Mouse (Mus musculus) neural tube, embryonic 12.5 days (tissue): ENCODE measurements around the gene Ppa2. TPM values are rescaled to one million over a fixed set of nuclear protein-coding genes. Genes with fewer than 3 reads are reported as not detected.

Experiments used
- ATAC-seq: fragments of 200-750 bp; cut with Nextera tagmentation; 2 replicates; pipeline ENCODE4 v1.8.0; 2017; ENCODE audit warnings: low read depth, mild to moderate bottlenecking, moderate TSS enrichment, moderate library complexity; ENCODE audit not compliant: low FRiP score
- H3K27ac ChIP-seq: fragments of 300-500 bp; sonication (generic); 2 replicates; pipeline ENCODE4 v1.5.1; 2016
- H3K27me3 ChIP-seq: fragments of 300-500 bp; sonication (generic); replicated peaks from 2 replicates; pipeline ENCODE4 v1.6.1; 2016; ENCODE audit warnings: mild to moderate bottlenecking
- H3K36me3 ChIP-seq: fragments of 300-500 bp; sonication (generic); 2 replicates; pipeline ENCODE4 v1.6.1; 2016; ENCODE audit warnings: mild to moderate bottlenecking
- H3K4me1 ChIP-seq: fragments of 300-500 bp; sonication (generic); 2 replicates; pipeline ENCODE4 v1.6.1; 2016
- H3K4me2 ChIP-seq: fragments of 300-500 bp; sonication (generic); replicated peaks from 2 replicates; pipeline ENCODE4 v1.6.1; 2016; ENCODE audit warnings: mild to moderate bottlenecking
- H3K4me3 ChIP-seq: fragments of 300-500 bp; sonication (generic); 2 replicates; pipeline ENCODE4 v1.5.1; 2016
- H3K9ac ChIP-seq: fragments of 300-500 bp; sonication (generic); 2 replicates; pipeline ENCODE4 v1.6.1; 2016; ENCODE audit warnings: mild to moderate bottlenecking
- H3K9me3 ChIP-seq: fragments of 300-500 bp; sonication (generic); 2 replicates; pipeline ENCODE4 v1.6.1; 2016; ENCODE audit warnings: mild to moderate bottlenecking
- WGBS: fragments of 180-500 bp; shearing (Covaris S2); methylation state at CpG from one replicate; pipeline ENCODE4 v1.1.7; 2016; 5-methylcytosine and 5-hydroxymethylcytosine counted together
- polyA plus RNA-seq: library from polyadenylated mRNA; unstranded; fragments of >200 nt; fragmentation: Nextera tagmentation; extraction: Ambion mirVana; gene quantifications from 2 replicates; pipeline ENCODE4 v1.2.1, GENCODE M21; 2016

Ppa2 gene
- polyA plus RNA-seq, 1 experiment from 2014 or later, result 79.1 TPM

- Histone ChIP-seq H3K36me3 (peaks cover 3% of the 10 kb centered on the region; the same call in 1 of the 2 replicates), H3K4me2 (no peak overlapping the region), H3K4me1 (no peaks in the 10 kb centered on the region), H3K9ac (no peak overlapping the region), H3K9me3 (no peaks in the 10 kb centered on the region), H3K27ac (no peak overlapping the region), H3K4me3 (no peak overlapping the region), H3K27me3 (no peaks in the 10 kb centered on the region)
- no peak for ATAC-seq
- 90% methylated on average over 15 of the region's 15 CpGs for WGBS
Measured at GRCm38 (mm10) chr3:133333267-133334170, 23.6 kb downstream of the Ppa2 start.

GRCm38 (mm10) chr3:133334691-133335090 is 24.8 kb downstream of the Ppa2 start:
- no peaks in the 10 kb centered on the region for H3K9me3 ChIP-seq
- H3K9ac ChIP-seq, result no peak overlapping the region
- H3K27ac ChIP-seq, result no peak overlapping the region
- H3K27me3 ChIP-seq, result no peaks in the 10 kb centered on the region
- 87% methylated on average over 5 of the region's 5 CpGs for WGBS
- no peak overlapping the region for H3K4me2 ChIP-seq
- H3K36me3 ChIP-seq, result peaks cover 3% of the 10 kb centered on the region; the same call in 1 of the 2 replicates
- ATAC-seq, result no peak
- H3K4me1 ChIP-seq, result no peaks in the 10 kb centered on the region
- H3K4me3 ChIP-seq, result no peak overlapping the region

GRCm38 (mm10) chr3:133335166-133335565 is 25.3 kb downstream of the Ppa2 start:
- Histone ChIP-seq H3K9me3 (no peaks in the 10 kb centered on the region), H3K4me2 (no peak overlapping the region), H3K4me1 (no peaks in the 10 kb centered on the region), H3K27ac (no peak overlapping the region), H3K36me3 (peaks cover 7% of the 10 kb centered on the region; the same call in 1 of the 2 replicates), H3K4me3 (no peak overlapping the region), H3K9ac (no peak overlapping the region), H3K27me3 (no peaks in the 10 kb centered on the region)
- WGBS, result 84% methylated on average over 2 of the region's 2 CpGs
- ATAC-seq, result no peak

GRCm38 (mm10) chr3:133336400-133336799 is 26.5 kb downstream of the Ppa2 start:
- Histone ChIP-seq H3K27me3 (no peaks in the 10 kb centered on the region), H3K4me2 (no peak overlapping the region), H3K36me3 (peaks cover 11% of the 10 kb centered on the region; the same call in 1 of the 2 replicates), H3K9me3 (no peaks in the 10 kb centered on the region), H3K9ac (no peak overlapping the region), H3K27ac (no peak overlapping the region), H3K4me3 (no peak overlapping the region), H3K4me1 (no peaks in the 10 kb centered on the region)
- WGBS, result 80% methylated on average over 7 of the region's 7 CpGs
- ATAC-seq, result no peak

GRCm38 (mm10) chr3:133338851-133339356 is 29.0 kb downstream of the Ppa2 start:
- ATAC-seq, result no peak
- WGBS, result 82% methylated on average over 9 of the region's 9 CpGs
- no peak overlapping the region for H3K4me2 ChIP-seq

GRCm38 (mm10) chr3:133339411-133339823 is 29.5 kb downstream of the Ppa2 start:
- Histone ChIP-seq H3K9me3 (no peaks in the 10 kb centered on the region), H3K4me2 (no peak overlapping the region), H3K4me3 (no peak overlapping the region), H3K4me1 (no peaks in the 10 kb centered on the region), H3K36me3 (peaks cover 8% of the 10 kb centered on the region; the same call in 1 of the 2 replicates), H3K27me3 (no peaks in the 10 kb centered on the region), H3K27ac (no peak overlapping the region), H3K9ac (no peak overlapping the region)
- WGBS, result 74% methylated on average over 11 of the region's 11 CpGs
- peak; percentile 65 for ATAC-seq

More at GRCm38 (mm10) chr3:133338851-133339356, 29.0 kb downstream of the Ppa2 start:
- Histone ChIP-seq H3K4me1 (no peaks in the 10 kb centered on the region), H3K27ac (no peak overlapping the region), H3K9ac (no peak overlapping the region), H3K27me3 (no peaks in the 10 kb centered on the region), H3K4me3 (no peak overlapping the region), H3K36me3 (peaks cover 8% of the 10 kb centered on the region; the same call in 1 of the 2 replicates), H3K9me3 (no peaks in the 10 kb centered on the region)

- no peak for ATAC-seq
- H3K36me3 ChIP-seq, result peaks cover 8% of the 10 kb centered on the region; the same call in 1 of the 2 replicates
- no peaks in the 10 kb centered on the region for H3K9me3 ChIP-seq
- H3K27me3 ChIP-seq, result no peaks in the 10 kb centered on the region
- 83% methylated on average over 11 of the region's 11 CpGs for WGBS
- H3K27ac ChIP-seq, result no peak overlapping the region
- no peak overlapping the region for H3K4me3 ChIP-seq
- H3K4me1 ChIP-seq, result no peaks in the 10 kb centered on the region
- no peak overlapping the region for H3K9ac ChIP-seq
- no peak overlapping the region for H3K4me2 ChIP-seq
Measured at GRCm38 (mm10) chr3:133341106-133341505, 31.2 kb downstream of the Ppa2 start.

GRCm38 (mm10) chr3:133347535-133347934 is 37.6 kb downstream of the Ppa2 start:
- no peak for ATAC-seq
- WGBS, result 86% methylated on average over 7 of the region's 7 CpGs
- Histone ChIP-seq H3K4me2 (no peak overlapping the region), H3K27me3 (no peaks in the 10 kb centered on the region), H3K9me3 (no peaks in the 10 kb centered on the region), H3K36me3 (no peaks in the 10 kb centered on the region; the same call in 1 of the 2 replicates), H3K4me1 (no peaks in the 10 kb centered on the region), H3K27ac (no peak overlapping the region), H3K4me3 (no peak overlapping the region), H3K9ac (no peak overlapping the region)

- Histone ChIP-seq H3K4me1 (no peaks in the 10 kb centered on the region), H3K27ac (no peak overlapping the region), H3K36me3 (no peaks in the 10 kb centered on the region; the same call in 1 of the 2 replicates), H3K4me3 (no peak overlapping the region), H3K27me3 (no peaks in the 10 kb centered on the region), H3K9ac (no peak overlapping the region), H3K9me3 (no peaks in the 10 kb centered on the region), H3K4me2 (no peak overlapping the region)
- no peak for ATAC-seq
- WGBS, result 91% methylated on average over 2 of the region's 2 CpGs
Measured at GRCm38 (mm10) chr3:133348847-133349246, 38.9 kb downstream of the Ppa2 start.

- H3K9ac ChIP-seq, result no peak overlapping the region
- H3K4me3 ChIP-seq, result no peak overlapping the region
- no peak overlapping the region for H3K27ac ChIP-seq
- no peaks in the 10 kb centered on the region for H3K36me3 ChIP-seq
- no peak overlapping the region for H3K4me2 ChIP-seq
- H3K27me3 ChIP-seq, result no peaks in the 10 kb centered on the region
- WGBS, result 57% methylated on average over 6 of the region's 6 CpGs
- H3K9me3 ChIP-seq, result no peaks in the 10 kb centered on the region
- H3K4me1 ChIP-seq, result no peaks in the 10 kb centered on the region
- no peak for ATAC-seq
Measured at GRCm38 (mm10) chr3:133357426-133357974, 47.6 kb downstream of the Ppa2 start.

GRCm38 (mm10) chr3:133357977-133358376 is 48.1 kb downstream of the Ppa2 start:
- H3K27ac ChIP-seq, result no peak overlapping the region
- no peak for ATAC-seq
- no peak overlapping the region for H3K9ac ChIP-seq
- H3K4me3 ChIP-seq, result no peak overlapping the region
- H3K9me3 ChIP-seq, result no peaks in the 10 kb centered on the region
- H3K4me1 ChIP-seq, result no peaks in the 10 kb centered on the region
- H3K27me3 ChIP-seq, result no peaks in the 10 kb centered on the region
- no peaks in the 10 kb centered on the region for H3K36me3 ChIP-seq
- no peak overlapping the region for H3K4me2 ChIP-seq

- H3K4me2 ChIP-seq, result no peak overlapping the region
- ATAC-seq, result no peak
- H3K9me3 ChIP-seq, result no peaks in the 10 kb centered on the region
- H3K9ac ChIP-seq, result no peak overlapping the region
- H3K27me3 ChIP-seq, result no peaks in the 10 kb centered on the region
- no peaks in the 10 kb centered on the region for H3K4me1 ChIP-seq
- no peak overlapping the region for H3K4me3 ChIP-seq
- WGBS, result 100% methylated on average over 1 of the region's 1 CpGs
- no peaks in the 10 kb centered on the region for H3K36me3 ChIP-seq
- H3K27ac ChIP-seq, result no peak overlapping the region
Measured at GRCm38 (mm10) chr3:133361406-133361805, 51.5 kb downstream of the Ppa2 start.
